Mouse (Mus musculus): ENCODE measurements around the gene Fyco1. TPM values are rescaled to one million over a fixed set of nuclear protein-coding genes. Genes with fewer than 3 reads are reported as not detected.
"Not testable (repeated sequence)": the region's sequence is repeated elsewhere in the genome, so short reads cannot be mapped to it uniquely, and the experiment has no call there.

Fyco1 gene
- polyA plus RNA-seq, 2 experiments = 1.6 to 2.1 TPM

GRCm38 (mm10) chr9:123788855-123789529 is 62.7 kb downstream of the Fyco1 start:
- H3K27ac ChIP-seq = no peak overlapping the region
- H3K4me1 ChIP-seq (replicated peaks; ENCODE audit: control insufficient read depth in 2 of 2, insufficient read depth in 2 of 2, low read length in 1 of 2) = no peaks in the 10 kb centered on the region
- no peak overlapping the region for H3K4me2 ChIP-seq (ENCODE audit: low read depth)
- DNase-seq (ENCODE audit: low read depth in 3 of 3, low spot score in 3 of 3) (no peak), ATAC-seq (ENCODE audit: insufficient read depth) (no peak)
- WGBS (ENCODE audit: insufficient replicate concordance) = 62% methylated on average over 4 of the region's 4 CpGs
- no peak overlapping the region for H3K4me3 ChIP-seq (ENCODE audit: insufficient read depth in 1 of 2, low read depth in 2 of 2, low read length in 2 of 2)
- H3K27me3 ChIP-seq (ENCODE audit: control insufficient read depth, insufficient read depth, low read length) = no peaks in the 10 kb centered on the region
- peaks cover 17% of the 10 kb centered on the region for H3K36me3 ChIP-seq (replicated peaks; ENCODE audit: control insufficient read depth, insufficient read depth, low read depth)
- no peak for TF ChIP-seq EP300 (IDR thresholded peaks at IDR 0.05; ENCODE audit: low read depth)
- no peak for TF ChIP-seq CTCF (IDR thresholded peaks at IDR 0.05; ENCODE audit: low read depth)
- peaks cover under 1% of the 10 kb centered on the region; the same call in 1 of the 2 replicates for H3K9me3 ChIP-seq (ENCODE audit: control insufficient read depth, low read length)
- H3K9ac ChIP-seq (replicated peaks) = no peak overlapping the region

- not testable (repeated sequence) for H3K4me3 ChIP-seq (ENCODE audit: insufficient read depth in 1 of 2, low read depth in 2 of 2, low read length in 2 of 2); H3K4me1 ChIP-seq (replicated peaks; ENCODE audit: control insufficient read depth in 2 of 2, insufficient read depth in 2 of 2, low read length in 1 of 2); H3K27ac ChIP-seq; ATAC-seq (ENCODE audit: insufficient read depth); H3K4me2 ChIP-seq (ENCODE audit: low read depth); H3K36me3 ChIP-seq (replicated peaks; ENCODE audit: control insufficient read depth, insufficient read depth, low read depth); H3K9ac ChIP-seq (replicated peaks); H3K27me3 ChIP-seq (ENCODE audit: control insufficient read depth, insufficient read depth, low read length); H3K9me3 ChIP-seq (ENCODE audit: control insufficient read depth, low read length); DNase-seq (ENCODE audit: low read depth in 3 of 3, low spot score in 3 of 3)
- peak; percentile 36 for TF ChIP-seq CTCF (IDR thresholded peaks at IDR 0.05; ENCODE audit: low read depth)
- WGBS (ENCODE audit: insufficient replicate concordance) = 15% methylated on average over 2 of the region's 2 CpGs
These were observed 78.4 kb downstream of the Fyco1 start for GRCm38 (mm10) chr9:123773299-123773698.

GRCm38 (mm10) chr9:123769532-123769931 is 82.2 kb downstream of the Fyco1 start:
- Histone ChIP-seq H3K36me3 (replicated peaks; ENCODE audit: control insufficient read depth, insufficient read depth, low read depth) (no peaks in the 10 kb centered on the region), H3K9me3 (ENCODE audit: control insufficient read depth, low read length) (no peaks in the 10 kb centered on the region), H3K27me3 (ENCODE audit: control insufficient read depth, insufficient read depth, low read length) (no peaks in the 10 kb centered on the region), H3K4me1 (replicated peaks; ENCODE audit: control insufficient read depth in 2 of 2, insufficient read depth in 2 of 2, low read length in 1 of 2) (no peaks in the 10 kb centered on the region), H3K27ac (no peak overlapping the region), H3K4me2 (ENCODE audit: low read depth) (no peak overlapping the region), H3K4me3 (ENCODE audit: insufficient read depth in 1 of 2, low read depth in 2 of 2, low read length in 2 of 2) (no peak overlapping the region), H3K9ac (replicated peaks) (no peak overlapping the region)
- WGBS (ENCODE audit: insufficient replicate concordance) = 20% methylated on average over 6 of the region's 6 CpGs
- ATAC-seq (ENCODE audit: insufficient read depth) = no peak
- no peak for DNase-seq (ENCODE audit: low read depth in 3 of 3, low spot score in 3 of 3)
- TF ChIP-seq CTCF (IDR thresholded peaks at IDR 0.05; ENCODE audit: low read depth) = no peak
- TF ChIP-seq EP300 (IDR thresholded peaks at IDR 0.05; ENCODE audit: low read depth) = no peak

- H3K9ac ChIP-seq (replicated peaks) = no peak overlapping the region
- no peaks in the 10 kb centered on the region for H3K36me3 ChIP-seq (replicated peaks; ENCODE audit: control insufficient read depth, insufficient read depth, low read depth)
- 52% methylated on average over 1 of the region's 1 CpGs for WGBS (ENCODE audit: insufficient replicate concordance)
- ATAC-seq (ENCODE audit: insufficient read depth) = no peak
- H3K4me1 ChIP-seq (replicated peaks; ENCODE audit: control insufficient read depth in 2 of 2, insufficient read depth in 2 of 2, low read length in 1 of 2) = no peaks in the 10 kb centered on the region
- no peak overlapping the region for H3K27ac ChIP-seq
- no peak overlapping the region for H3K4me2 ChIP-seq (ENCODE audit: low read depth)
- no peak for TF ChIP-seq CTCF (IDR thresholded peaks at IDR 0.05; ENCODE audit: low read depth)
- TF ChIP-seq EP300 (IDR thresholded peaks at IDR 0.05; ENCODE audit: low read depth) = no peak
- no peaks in the 10 kb centered on the region for H3K27me3 ChIP-seq (ENCODE audit: control insufficient read depth, insufficient read depth, low read length)
- no peak overlapping the region for H3K4me3 ChIP-seq (ENCODE audit: insufficient read depth in 1 of 2, low read depth in 2 of 2, low read length in 2 of 2)
- H3K9me3 ChIP-seq (ENCODE audit: control insufficient read depth, low read length) = no peaks in the 10 kb centered on the region
- DNase-seq (ENCODE audit: low read depth in 3 of 3, low spot score in 3 of 3) = no peak
These were observed 83.3 kb downstream of the Fyco1 start for GRCm38 (mm10) chr9:123768443-123768842.

- ATAC-seq (ENCODE audit: insufficient read depth) = no peak
- WGBS (ENCODE audit: insufficient replicate concordance) = 61% methylated on average over 3 of the region's 3 CpGs
- H3K4me3 ChIP-seq (ENCODE audit: insufficient read depth in 1 of 2, low read depth in 2 of 2, low read length in 2 of 2) = no peak overlapping the region
These were observed 84.7 kb downstream of the Fyco1 start for GRCm38 (mm10) chr9:123766996-123767395.

More at GRCm38 (mm10) chr9:123766996-123767395, 84.7 kb downstream of the Fyco1 start:
- no peaks in the 10 kb centered on the region for H3K36me3 ChIP-seq (replicated peaks; ENCODE audit: control insufficient read depth, insufficient read depth, low read depth)
- no peak for TF ChIP-seq CTCF (IDR thresholded peaks at IDR 0.05; ENCODE audit: low read depth)
- no peak for TF ChIP-seq EP300 (IDR thresholded peaks at IDR 0.05; ENCODE audit: low read depth)
- no peak overlapping the region for H3K9ac ChIP-seq (replicated peaks)
- H3K27ac ChIP-seq = no peak overlapping the region
- H3K9me3 ChIP-seq (ENCODE audit: control insufficient read depth, low read length) = no peaks in the 10 kb centered on the region
- no peak overlapping the region for H3K4me2 ChIP-seq (ENCODE audit: low read depth)
- H3K4me1 ChIP-seq (replicated peaks; ENCODE audit: control insufficient read depth in 2 of 2, insufficient read depth in 2 of 2, low read length in 1 of 2) = no peaks in the 10 kb centered on the region
- H3K27me3 ChIP-seq (ENCODE audit: control insufficient read depth, insufficient read depth, low read length) = no peaks in the 10 kb centered on the region
- DNase-seq (ENCODE audit: low read depth in 3 of 3, low spot score in 3 of 3) = no peak
